Comparison of ENCODE assay signal across 8 mouse cellular contexts in the genomic region with DNA sequence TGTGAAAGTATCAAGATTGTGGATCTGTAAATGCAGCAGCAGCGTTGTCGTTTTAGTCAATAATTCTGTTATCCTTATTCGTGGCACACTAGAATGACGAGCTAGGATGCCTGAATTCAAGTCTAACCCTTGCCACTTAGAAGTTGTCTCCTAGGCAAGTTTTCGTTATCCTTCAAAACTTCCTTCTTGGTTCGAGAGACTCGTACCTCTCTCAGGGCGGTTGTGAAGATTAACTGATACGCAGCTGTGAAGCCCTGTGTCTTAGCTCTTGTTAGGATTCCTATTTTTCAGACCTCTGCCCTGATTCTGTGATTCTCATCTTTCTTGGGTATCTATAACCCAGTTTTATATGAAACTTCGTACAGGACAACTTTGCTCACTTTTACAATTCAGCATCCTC. TPM values are rescaled to one million over a fixed set of nuclear protein-coding genes. Genes with fewer than 3 reads are reported as not detected.
DNase-seq lines count a peak whose midpoint lies in the region; ATAC-seq lines count a peak whose summit lies in the region.

No protein-coding gene starts in this region.

- peaks cover 13% of the 10 kb centered on the region; the same call in 1 of the 2 replicates for H3K36me3 ChIP-seq in kidney, embryonic 14.5 days (ENCODE audit: control insufficient read depth, insufficient read depth, low read length)
- H3K36me3 ChIP-seq in hindbrain, embryonic 13.5 days: peaks cover 2% of the 10 kb centered on the region
- peaks cover 5% of the 10 kb centered on the region for H3K36me3 ChIP-seq in midbrain, embryonic 13.5 days

- H3K27ac ChIP-seq in kidney, embryonic 14.5 days (ENCODE audit: low read depth, low read length): no peak overlapping the region
- H3K27ac ChIP-seq in hindbrain, embryonic 13.5 days: no peak overlapping the region
- H3K27ac ChIP-seq in midbrain, embryonic 13.5 days: no peak overlapping the region

- ATAC-seq in kidney, embryonic 14.5 days (ENCODE audit: low FRiP score, low TSS enrichment): no peak
- no peak for ATAC-seq in hindbrain, embryonic 13.5 days (ENCODE audit: low FRiP score)
- ATAC-seq in midbrain, embryonic 13.5 days: no peak
- ATAC-seq in cerebellum, adult (ENCODE audit: insufficient number of reproducible peaks, low FRiP score, low TSS enrichment): no peak
- no peak for ATAC-seq in erythroid progenitor cell, adult 5-6 weeks (replicated peaks; ENCODE audit: low FRiP score, poor library complexity, severe bottlenecking)

- H3K4me3 ChIP-seq in kidney, embryonic 14.5 days (ENCODE audit: low read length): peak overlapping the region; percentile 92
- H3K4me3 ChIP-seq in hindbrain, embryonic 13.5 days: peak overlapping the region; percentile 84
- peak overlapping the region; percentile 87 for H3K4me3 ChIP-seq in midbrain, embryonic 13.5 days (replicated peaks)

- WGBS in kidney, embryonic 14.5 days: 56% methylated on average over 10 of the region's 10 CpGs
- 68% methylated on average over 10 of the region's 10 CpGs for WGBS in hindbrain, embryonic 13.5 days
- WGBS in midbrain, embryonic 13.5 days: 66% methylated on average over 10 of the region's 10 CpGs

- peak overlapping the region; percentile 87; the same call in 1 of the 2 replicates for H3K9ac ChIP-seq in kidney, embryonic 14.5 days (ENCODE audit: low read depth, low read length)
- H3K9ac ChIP-seq in hindbrain, embryonic 13.5 days: no peak overlapping the region; the same call in 1 of the 2 replicates
- H3K9ac ChIP-seq in midbrain, embryonic 13.5 days (replicated peaks): no peak overlapping the region

- H3K4me2 ChIP-seq in kidney, embryonic 14.5 days (replicated peaks; ENCODE audit: low read depth, low read length): peak overlapping the region; percentile 89
- H3K4me2 ChIP-seq in hindbrain, embryonic 13.5 days: peak overlapping the region; percentile 92
- peak overlapping the region; percentile 90 for H3K4me2 ChIP-seq in midbrain, embryonic 13.5 days (replicated peaks)

- no peak for DNase-seq in kidney, postnatal 4 days
- DNase-seq in c-Kit-positive CD71-positive TER-119-negative erythroid progenitor cells, embryonic 14.5 days (ENCODE audit: low read depth): peak; percentile 19
- DNase-seq in frontal cortex, adult 2 months (ENCODE audit: extremely low spot score in 1 of 2, low spot score in 1 of 2): no peak

- H3K4me1 ChIP-seq in kidney, embryonic 14.5 days (ENCODE audit: control insufficient read depth, insufficient read depth, low read length): peaks cover 16% of the 10 kb centered on the region; the same call in 1 of the 2 replicates
- peaks cover 41% of the 10 kb centered on the region for H3K4me1 ChIP-seq in hindbrain, embryonic 13.5 days (replicated peaks)
- H3K4me1 ChIP-seq in midbrain, embryonic 13.5 days (replicated peaks): peaks cover 44% of the 10 kb centered on the region

- H3K27me3 ChIP-seq in kidney, embryonic 14.5 days (ENCODE audit: control insufficient read depth, insufficient read depth, low read length): no peaks in the 10 kb centered on the region
- H3K27me3 ChIP-seq in hindbrain, embryonic 13.5 days: no peaks in the 10 kb centered on the region
- no peaks in the 10 kb centered on the region for H3K27me3 ChIP-seq in midbrain, embryonic 13.5 days

- no peaks in the 10 kb centered on the region for H3K9me3 ChIP-seq in kidney, embryonic 14.5 days (ENCODE audit: control insufficient read depth, low read length)
- no peaks in the 10 kb centered on the region for H3K9me3 ChIP-seq in hindbrain, embryonic 13.5 days
- H3K9me3 ChIP-seq in midbrain, embryonic 13.5 days: no peaks in the 10 kb centered on the region

RNA-seq across cellular contexts. Expression of gene Vti1a, which starts 0.8 kb away (rescaled TPM):
- polyA plus RNA-seq in kidney, embryonic 14.5 days (2014; fragmentation: Nextera tagmentation; extraction: Ambion mirVana): 17.0 and 25.7 TPM in 2 replicates
- 30.1 and 30.7 TPM in 2 replicates for polyA plus RNA-seq in hindbrain, embryonic 13.5 days (2015; fragmentation: Nextera tagmentation; extraction: Ambion mirVana)
- polyA plus RNA-seq in midbrain, embryonic 13.5 days (2015; fragmentation: Nextera tagmentation; extraction: Ambion mirVana): 31.4 and 32.8 TPM in 2 replicates
- 36.2 and 37.9 TPM in 2 replicates for polyA plus RNA-seq in frontal cortex, adult 2 months (2012; rRNA removed)
- 22.0 and 40.7 TPM in 2 replicates for total RNA-seq in erythroid progenitor cell, adult 5-6 weeks (2015; ENCODE audit: low replicate concordance)
- 52.6 and 80.7 TPM in 2 replicates for total RNA-seq in erythroid progenitor cell, adult 5-6 weeks (2017; ENCODE audit: low replicate concordance)

RNA-seq across cellular contexts. Expression of gene Zdhhc6, which starts 1.1 kb away (rescaled TPM):
- polyA plus RNA-seq in kidney, embryonic 14.5 days (2014; fragmentation: Nextera tagmentation; extraction: Ambion mirVana): 83.0 and 110 TPM in 2 replicates
- polyA plus RNA-seq in hindbrain, embryonic 13.5 days (2015; fragmentation: Nextera tagmentation; extraction: Ambion mirVana): 72.0 and 74.9 TPM in 2 replicates
- polyA plus RNA-seq in midbrain, embryonic 13.5 days (2015; fragmentation: Nextera tagmentation; extraction: Ambion mirVana): 74.3 and 76.0 TPM in 2 replicates
- polyA plus RNA-seq in frontal cortex, adult 2 months (2012; rRNA removed): 25.3 and 29.0 TPM in 2 replicates
- 13.8 and 39.6 TPM in 2 replicates for total RNA-seq in erythroid progenitor cell, adult 5-6 weeks (2015; ENCODE audit: low replicate concordance)
- total RNA-seq in erythroid progenitor cell, adult 5-6 weeks (2017; ENCODE audit: low replicate concordance): 38.4 and 41.1 TPM in 2 replicates
